Mouse (Mus musculus) heart, adult 2 months (tissue): ENCODE measurements at regions not wholly inside any gene's neighbourhood (a gene's known extent, or its start where the extent isn't known, plus 50 kb on each side); places are given as distances from the start of the nearest gene placed in this dataset.

Experiments used
- CTCF ChIP-seq: fragments of 200-600 bp; IDR thresholded peaks from 2 replicates; pipeline ENCODE4 v1.8.1; 2022; ENCODE audit warnings: antibody characterized with exemption, mild to moderate bottlenecking, moderate library complexity
- EP300 ChIP-seq: fragments of 200-500 bp; IDR thresholded peaks from 2 replicates; pipeline ENCODE4 v1.6.1; 2011; ENCODE audit warnings: low read depth, low read length, control low read depth; ENCODE audit not compliant: insufficient read depth
- POLR2A ChIP-seq: fragments of 200-500 bp; IDR thresholded peaks from 2 replicates; pipeline ENCODE4 v1.6.1; 2011; ENCODE audit warnings: mild to moderate bottlenecking, low read depth, low read length, control low read depth; ENCODE audit not compliant: insufficient read depth

- TF ChIP-seq POLR2A (no peak), CTCF (no peak), EP300 (no peak)
These were observed 54.6 kb upstream of the Lyplal1 start for GRCm38 (mm10) chr1:186171691-186172090.
